Mouse (Mus musculus) B cell, adult 2 months (primary cell): ENCODE results near the gene Aldh3a2.
A peak's percentile ranks its signal among the peaks of the same experiment; 100 is the strongest.
"Not testable (repeated sequence)": the region's sequence is repeated elsewhere in the genome, so short reads cannot be mapped to it uniquely, and the experiment has no call there.

Experiments used
- DNase-seq, 2 experiments: peaks; one replicate each; pipeline ENCODE4 v3.0.0; 2022

Aldh3a2 gene

DNA sequence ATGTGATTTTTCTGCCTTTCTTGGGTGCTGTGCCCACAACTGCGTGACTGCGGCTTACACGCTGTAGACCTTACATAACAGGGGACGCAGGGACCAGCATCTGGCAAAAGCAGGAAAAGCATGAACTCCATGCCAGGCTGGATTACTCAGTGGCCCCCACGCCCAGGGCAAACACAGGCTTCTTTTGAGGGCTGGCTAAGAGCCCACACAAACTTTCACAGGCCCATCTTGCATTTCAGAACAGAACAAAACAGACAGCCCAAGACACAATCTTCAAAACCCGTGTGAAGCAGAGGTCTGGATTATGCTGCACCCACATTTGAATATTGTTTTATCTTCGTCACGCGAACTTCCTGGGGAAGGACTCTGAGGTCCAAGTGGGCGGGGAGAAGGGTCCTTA, 58.9 kb downstream of the Aldh3a2 start:
- no peak for DNase-seq

DNA sequence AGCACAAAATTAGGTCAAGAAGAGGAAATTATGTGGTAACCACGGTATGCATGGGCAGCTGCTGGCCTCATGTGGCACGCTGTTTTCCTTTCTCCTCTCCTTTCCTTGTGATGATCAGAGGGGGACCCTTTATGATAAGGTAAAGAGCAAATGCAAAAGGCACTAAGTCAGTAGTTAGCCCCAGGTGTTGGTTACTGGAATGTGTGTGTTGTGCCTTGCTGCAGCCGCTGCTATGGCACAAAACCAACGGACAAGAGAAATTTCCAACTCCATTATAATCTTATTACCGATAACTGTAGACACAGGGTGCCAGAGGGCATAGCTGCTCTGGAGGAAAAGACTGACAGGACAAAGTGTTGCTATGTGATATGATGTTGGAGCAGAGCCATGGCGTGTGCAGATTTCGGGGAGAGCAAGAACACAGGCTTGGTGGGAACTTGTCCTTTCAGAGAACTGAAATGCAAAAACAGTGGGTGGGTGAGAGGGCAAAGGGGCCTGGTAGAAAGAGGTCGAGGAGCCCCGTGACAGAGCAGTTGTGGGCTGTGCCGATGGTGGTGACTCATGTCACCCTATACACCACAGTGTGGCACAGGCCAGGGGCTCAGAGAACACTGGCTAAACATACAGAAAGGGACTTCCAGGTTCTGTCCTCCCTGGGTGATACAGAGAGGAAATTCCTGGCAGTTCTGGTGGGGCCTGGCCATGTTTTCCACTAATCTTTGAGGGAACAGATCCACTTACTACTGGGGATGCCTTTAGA, 59.6 kb downstream of the Aldh3a2 start, which contains the start of gene Aldh3a1:
Gene Aldh3a1 (plus strand): TSS at position 51 of the 760 bp plus-strand sequence.
- DNase-seq: no peak

DNA sequence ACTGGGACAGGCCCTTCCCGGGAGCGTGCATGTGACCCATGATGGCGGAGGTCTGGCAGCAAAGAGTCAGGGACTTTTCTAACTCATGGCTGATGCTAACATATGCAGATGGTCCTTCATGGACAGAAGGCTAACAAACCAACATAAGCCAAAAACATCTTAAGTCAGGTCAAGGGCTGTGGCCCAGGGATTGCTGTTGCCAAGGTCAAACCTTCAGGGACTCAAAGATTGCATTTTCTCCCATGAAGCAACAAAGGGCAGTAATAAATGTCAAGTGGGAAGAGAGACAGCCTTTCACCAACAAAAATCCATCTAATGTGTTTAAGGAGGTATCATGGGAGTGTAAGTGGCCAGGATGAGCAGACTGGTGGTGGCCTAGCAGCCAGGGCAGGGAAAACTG, 61.1 kb downstream of the Aldh3a2 start:
- no peak for DNase-seq

DNA sequence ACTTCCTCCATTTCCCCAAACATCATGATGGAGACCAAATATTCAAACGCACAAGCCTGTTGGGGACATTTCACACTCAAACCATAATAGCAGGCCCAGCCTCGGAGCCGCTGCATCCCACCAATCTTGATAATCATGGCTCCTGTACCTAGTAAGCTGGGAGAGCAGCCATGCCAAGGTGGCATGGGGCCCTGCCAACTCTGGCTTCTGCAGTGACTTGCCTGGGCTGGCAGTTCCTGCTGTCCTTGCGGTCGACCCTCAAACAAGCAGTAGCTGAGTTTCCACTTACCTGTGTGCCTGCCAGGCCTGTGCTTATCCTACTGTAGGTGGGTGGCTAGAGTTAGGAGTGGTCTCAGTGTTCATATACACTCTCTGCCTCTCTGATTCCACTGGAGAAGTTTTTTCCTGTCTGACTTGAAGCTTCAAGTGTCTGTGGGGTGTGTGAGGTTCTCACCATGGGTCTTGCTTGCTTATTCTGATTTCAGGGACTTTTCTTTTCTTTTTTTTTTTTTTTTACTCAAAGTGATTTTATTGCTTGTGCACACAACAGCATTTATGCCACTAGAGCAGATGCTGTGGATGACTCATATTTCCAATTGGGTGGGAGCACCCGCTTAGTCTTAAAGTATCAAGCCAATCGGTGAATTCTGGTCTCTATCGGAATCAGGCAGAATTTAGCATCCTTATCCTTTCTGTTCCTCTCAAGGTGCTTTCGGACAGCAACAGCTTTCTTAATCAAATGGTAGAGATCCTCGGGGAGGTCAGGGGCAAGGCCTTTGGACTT, 61.9 kb downstream of the Aldh3a2 start:
- DNase-seq: no peak

DNA sequence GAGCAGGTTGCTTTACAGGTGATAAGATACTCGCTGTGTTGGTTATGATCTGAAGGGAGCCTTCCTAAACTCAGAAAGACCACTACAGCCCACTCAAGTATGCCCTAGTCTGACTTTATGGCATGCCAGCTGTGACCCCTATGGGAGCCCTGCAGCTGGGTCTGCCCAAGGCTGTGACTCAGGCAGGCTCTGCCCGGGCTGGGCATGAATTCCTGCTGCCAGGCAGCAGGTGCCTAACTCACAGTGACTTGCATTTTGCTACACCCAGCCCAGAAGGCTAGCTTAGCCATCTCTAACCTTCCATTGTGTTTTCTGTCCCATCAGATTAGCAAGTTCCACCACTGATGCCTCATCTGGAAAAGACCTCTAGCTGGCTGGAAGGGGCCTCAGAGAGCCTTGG, 64.5 kb downstream of the Aldh3a2 start:
- no peak for DNase-seq

DNA sequence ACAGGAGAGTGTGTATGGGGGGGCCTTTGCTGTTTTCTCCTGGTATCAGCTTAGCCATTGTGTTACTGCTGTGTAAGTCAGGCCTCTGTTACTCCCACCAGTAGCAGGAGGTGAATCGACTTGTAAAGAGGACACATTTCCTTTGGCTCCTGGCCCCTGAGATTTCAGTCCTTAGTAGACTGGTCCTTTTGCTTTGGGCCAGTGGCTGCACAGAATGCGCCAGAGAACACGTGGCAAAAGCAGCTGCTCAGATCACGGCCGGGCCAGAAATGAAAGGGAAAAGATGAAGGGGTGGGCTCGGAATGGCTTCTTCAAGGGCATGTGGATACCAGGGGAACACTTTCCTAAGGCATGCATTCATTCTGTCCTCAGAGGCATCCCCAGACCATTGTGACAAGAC, 65.1 kb downstream of the Aldh3a2 start:
- no peak for DNase-seq

DNA sequence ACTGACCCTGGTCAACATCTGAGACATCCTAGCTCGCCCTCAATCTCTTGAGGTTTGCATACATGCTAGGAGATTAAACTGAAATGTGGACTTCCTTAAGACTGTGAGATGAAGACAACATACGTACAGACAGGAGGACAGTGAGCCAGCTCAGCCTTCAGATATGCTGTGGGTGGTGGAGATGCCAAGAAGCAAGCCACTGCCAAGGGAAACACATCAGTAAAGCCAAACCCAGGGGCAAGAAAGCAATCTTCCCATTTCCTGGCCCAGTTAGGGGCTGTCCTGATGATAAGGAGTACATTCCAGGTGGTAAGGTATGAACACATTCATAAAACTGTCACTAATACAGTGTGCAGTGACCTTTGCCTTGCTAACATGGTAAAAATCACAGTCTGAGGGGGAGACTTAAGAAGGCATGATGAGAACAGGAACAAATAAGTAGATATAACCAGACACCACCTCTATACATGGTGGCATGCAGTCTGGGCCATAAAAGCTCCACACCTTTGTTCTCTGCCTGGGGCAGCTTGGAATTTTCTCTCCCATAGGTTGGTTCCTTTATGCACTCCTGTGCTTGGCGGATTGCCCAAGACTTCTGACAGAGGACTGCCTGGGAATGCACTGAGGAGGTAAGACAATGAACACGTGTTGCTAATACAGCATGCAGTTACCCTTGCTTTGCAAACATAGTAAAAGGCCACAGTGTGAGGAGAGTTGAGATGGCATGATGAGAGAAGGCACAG, 67.5 kb downstream of the Aldh3a2 start:
- DNase-seq: no peak

DNA sequence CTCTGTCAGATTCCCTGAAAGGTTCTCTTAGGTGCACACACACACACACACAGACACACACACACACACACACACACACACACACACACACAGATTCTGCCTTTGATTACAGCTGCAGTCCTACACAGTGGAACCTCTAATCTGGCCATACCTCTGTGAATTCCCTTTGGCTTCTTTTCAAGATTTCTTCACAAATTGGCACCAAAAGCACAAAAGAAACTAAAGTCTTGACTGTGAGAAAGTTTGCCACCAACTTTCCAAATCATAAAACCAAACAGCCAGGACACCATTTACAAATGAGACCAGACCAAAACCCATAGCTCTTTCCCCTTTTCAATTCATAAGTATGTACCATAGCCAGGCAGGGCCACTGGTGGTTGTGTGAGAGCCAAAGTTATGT, 69.3 kb downstream of the Aldh3a2 start:
- DNase-seq: no peak

DNA sequence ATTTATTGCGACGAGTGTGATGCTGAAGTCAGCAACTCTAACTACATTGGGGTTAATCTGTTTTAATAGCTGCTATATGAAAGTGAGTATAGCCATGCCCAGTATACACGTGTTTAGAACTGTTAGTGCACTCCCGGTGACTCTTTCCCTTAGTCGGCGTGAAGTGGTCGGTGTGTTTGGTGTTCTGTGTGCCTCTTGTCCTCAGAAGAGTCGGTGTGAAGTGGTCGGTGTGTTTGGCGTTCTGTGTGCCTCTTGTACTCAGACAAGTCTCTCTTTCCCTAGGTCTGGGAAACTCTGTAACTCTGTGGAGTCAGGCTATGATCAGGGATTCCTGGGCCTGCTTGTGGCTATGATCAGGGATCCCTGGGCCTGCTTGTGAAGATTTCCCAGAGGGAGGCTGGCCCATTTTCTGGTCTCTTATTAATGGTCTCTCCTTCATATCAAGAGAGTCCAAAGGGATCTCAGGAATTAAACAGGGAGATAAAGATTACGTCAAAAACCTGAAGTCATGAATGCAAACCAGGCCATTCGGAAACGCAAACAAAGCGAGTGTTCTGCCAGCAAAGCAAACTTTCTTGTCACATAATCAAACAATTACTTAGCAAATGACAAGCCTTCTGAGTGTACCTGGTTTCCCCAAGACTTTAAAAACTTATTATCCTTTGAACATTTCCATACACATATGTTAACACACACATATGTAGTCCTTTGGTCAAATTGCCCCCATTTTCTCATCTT, 70.5 kb downstream of the Aldh3a2 start:
- no peak for DNase-seq

DNA sequence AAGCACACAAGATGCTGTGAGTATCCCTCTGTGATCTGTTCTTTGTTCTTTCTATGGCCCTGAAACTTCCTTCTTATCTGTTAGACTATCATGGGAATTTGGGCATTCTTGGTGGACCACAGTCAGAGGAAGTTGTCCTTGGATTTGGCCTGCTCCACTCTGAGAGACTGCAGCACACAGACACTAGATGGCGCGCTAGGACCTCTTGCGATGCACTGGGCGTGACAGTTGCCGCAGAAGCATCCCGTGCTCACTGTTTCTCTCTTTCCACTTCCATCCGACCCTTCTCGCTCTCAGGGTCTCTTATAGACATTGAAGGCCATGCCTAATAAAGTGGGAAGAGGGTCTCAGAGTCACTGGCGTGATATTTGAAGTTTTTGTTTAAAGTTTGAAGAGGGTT, 73.9 kb downstream of the Aldh3a2 start:
- peak; percentile 78 to 79 for DNase-seq

DNA sequence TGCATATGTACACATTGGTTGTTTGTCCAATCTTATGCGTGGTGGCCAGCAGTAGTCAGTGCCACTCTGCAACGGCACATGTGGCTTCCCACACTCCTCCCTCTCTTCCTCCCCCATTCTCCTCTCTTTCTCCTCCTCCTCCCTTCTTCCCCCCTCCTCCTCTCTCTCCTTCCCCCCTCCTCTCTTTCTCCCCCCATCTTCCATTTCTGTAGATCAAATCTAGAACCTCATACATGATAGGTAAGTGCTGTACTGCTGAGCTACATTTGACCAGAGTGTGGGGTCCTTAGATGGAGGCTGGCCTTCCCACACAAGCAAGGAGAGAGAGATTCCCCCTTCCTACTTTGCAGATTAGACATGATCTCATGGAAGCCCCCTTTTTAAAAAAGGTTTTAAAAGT, 74.5 kb downstream of the Aldh3a2 start:
- no peak for DNase-seq

DNA sequence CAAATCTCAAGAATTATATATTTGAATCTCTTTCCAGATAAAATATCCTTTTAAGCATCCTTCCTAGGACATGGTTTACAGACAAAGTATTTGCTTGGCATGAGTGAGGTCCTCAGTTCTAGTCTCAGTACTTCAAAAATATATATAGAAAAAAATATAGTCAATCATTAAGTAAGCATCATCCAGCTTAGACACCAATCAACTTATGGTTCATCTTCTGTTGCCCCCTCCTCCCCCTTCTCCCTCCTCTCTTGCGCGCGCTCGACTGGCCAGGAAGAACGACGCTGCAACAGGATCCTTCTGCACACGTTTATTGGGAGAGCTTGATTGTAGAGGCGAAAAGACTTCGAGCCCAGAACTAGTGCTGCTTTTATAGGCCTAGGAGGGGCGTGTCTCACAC, 75.1 kb downstream of the Aldh3a2 start:
- DNase-seq: not testable (repeated sequence)

DNA sequence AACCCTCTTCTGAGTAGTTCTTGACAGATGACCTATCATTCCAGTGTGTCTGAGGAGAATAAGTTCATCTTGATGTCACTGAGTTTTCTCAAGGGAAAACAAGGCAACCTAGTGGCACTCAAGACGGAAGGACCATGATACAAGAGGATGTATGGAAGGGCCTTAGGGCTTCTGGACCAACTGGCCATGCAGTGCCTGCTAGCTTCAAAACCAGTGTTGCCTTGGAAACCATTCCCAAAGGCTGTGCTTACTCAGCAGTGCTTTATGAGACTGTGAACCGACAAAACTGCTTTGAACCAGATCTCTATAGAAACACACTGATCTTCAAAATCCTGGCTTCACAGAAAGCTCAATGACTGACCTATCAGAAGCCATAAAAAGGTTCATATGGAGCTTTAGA, 76.5 kb downstream of the Aldh3a2 start:
- no peak for DNase-seq

DNA sequence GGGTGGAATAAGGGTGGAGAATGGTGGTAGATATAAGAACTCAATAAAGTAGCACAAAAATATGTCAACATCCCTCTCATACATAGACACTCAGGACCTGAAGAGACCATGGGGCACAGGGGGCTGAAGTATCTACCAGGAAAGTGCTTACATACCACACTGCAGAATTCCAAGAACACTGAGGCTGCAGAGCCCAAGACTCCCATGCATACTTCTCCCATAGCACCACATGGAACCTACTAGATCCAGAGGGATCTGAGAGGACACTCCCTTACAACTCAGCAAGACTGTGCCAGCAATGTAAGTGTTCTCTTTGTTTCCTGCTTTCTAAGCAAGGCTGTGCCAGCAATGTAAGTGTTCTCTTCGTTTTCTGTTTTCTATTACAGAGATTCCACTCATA, 83.4 kb downstream of the Aldh3a2 start:
- no peak for DNase-seq

DNA sequence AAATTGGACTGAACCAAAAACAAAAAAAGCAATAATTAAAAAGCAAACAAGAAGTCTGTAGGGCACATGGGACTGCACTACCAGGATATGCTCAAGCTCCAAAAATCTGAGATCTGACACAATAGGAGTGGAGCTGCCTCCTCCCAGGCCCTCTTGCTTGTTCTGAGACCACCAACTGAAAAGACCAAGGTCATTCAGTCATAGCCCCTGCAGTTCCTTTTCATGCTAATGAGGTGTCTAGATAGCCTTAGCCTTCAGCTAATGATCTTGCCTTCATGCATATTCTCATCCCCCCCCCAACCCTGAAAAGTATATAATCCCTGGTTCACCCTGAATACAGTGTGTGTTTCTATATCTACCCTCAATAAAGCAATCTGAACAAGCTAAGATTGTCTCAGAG, 85.6 kb downstream of the Aldh3a2 start:
- DNase-seq: no peak

DNA sequence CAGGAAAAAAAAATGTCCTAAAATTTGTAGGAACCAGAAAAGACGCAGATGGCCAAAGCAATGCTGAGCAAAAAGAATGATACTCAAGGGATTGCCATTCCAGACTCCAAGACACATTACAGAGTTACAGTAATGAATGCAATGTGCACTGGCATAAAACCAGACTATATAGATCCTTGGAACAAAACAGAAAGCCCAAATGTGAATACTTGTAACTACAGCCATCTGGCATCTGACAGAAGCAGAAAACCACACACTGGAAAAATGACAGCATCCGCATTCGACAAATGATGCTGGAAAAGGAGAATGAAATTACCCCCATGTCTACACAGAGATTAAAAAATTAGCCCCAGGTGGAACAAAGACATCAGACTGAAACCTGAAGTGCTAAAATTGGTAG, 86.9 kb downstream of the Aldh3a2 start:
- DNase-seq: no peak

DNA sequence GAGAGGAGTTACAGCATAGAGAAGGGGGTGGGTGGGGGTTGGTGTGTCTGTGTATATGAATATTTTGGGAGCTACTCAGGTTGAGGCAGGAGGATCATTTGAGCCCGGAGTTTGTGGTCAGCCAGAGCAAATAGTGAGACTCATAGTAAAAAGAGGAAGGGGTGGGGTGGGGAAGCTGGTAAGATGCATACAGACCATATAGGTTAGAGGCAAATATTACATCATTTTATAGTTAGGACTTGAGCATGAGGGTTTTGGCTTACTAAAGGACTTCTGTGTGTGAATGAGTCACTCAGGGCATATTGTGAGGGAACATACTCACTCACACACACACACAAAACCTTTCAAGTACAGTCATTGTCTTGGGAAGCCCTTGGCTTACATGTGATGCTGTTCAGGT, 90.9 kb downstream of the Aldh3a2 start:
- DNase-seq: no peak

DNA sequence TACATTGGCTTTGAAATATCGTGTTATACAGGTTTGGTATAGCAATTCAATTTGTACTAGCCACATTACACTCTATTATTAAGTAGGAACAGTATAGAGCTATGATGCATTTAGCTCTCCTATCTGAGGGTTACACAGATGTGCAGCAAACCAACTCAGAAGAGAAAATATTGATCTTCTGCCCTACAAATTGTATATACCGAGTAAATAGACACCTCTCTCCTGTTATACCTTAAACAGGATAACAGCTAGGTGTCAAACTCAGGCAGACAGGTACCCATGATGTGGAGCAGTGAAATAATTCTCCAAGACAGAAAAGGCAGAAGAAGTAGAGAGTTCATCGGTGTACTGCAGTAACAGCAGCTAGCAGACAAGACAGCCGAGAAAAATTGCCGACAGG, 91.5 kb downstream of the Aldh3a2 start:
- no peak for DNase-seq

DNA sequence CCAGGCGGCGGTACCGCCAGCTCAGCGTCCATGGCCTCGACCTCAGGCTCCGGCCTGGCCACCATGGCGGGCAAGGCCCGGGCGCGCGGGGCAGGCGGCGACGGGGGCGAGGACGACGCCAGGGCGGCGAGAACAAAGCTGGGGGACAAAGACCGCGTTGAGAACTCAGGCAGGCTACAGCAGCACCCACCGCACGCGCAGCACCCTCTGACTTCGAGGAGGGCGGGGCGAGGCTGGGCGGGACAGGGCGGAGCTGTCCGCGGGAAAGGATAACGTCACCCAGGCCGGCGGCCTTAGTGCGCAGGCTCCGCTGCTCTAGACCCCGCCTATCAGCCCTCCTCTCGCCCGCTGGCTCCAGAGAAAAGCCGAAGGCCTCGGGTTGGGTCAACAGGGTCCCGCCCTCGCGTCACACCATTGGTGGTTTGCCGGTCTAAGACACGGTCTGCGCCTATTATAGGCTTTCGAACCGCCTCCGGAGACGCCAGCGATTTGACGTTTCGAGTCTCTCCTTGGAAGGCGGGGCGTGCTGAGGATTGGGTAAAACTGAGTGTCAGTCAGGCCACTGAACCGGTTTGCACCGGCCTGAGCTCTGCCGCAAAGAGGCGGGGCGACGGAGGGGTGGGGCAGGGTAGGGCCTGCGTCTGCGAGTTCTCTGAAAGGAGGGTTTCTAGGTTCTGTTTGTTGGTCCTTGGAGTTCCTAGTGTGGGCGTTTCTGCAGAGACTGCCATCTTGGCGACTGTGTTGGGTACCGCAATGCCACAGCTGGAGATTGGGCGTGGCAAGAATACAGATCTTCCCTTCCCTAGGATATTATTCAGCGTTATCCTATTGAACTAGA, 92.2 kb downstream of the Aldh3a2 start, which contains the start of gene Usp22:
Gene Usp22 (minus strand): TSS at position 235 of the 838 bp plus-strand sequence.
- DNase-seq: peak; percentile 99

DNA sequence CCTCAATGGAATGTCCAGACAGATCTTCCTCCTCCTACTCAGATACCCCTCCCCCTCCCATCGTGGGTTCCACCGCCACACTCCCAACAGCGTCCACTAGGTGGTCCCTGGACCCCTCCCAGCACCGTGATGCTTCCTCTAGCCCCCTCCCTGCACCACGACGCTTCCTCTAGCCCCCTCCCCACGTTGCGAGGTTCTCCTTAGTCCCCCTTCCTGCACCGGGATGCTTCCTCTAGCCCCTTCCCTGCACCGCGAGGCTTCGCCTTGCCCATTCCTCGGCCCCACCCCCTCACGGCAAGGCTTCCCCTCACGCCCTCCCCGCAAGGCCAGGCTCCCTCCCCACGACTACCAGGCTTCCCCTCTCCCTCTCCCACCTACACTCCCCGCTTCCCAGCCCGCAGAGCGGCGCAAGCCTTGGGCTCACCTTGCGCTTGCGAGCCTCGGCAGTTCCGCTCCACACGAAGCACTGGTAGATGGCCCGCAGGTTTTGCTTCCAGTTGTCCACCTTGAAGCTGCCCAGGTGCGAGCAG, 92.9 kb downstream of the Aldh3a2 start:
- DNase-seq: peak; percentile 54 to 65

DNA sequence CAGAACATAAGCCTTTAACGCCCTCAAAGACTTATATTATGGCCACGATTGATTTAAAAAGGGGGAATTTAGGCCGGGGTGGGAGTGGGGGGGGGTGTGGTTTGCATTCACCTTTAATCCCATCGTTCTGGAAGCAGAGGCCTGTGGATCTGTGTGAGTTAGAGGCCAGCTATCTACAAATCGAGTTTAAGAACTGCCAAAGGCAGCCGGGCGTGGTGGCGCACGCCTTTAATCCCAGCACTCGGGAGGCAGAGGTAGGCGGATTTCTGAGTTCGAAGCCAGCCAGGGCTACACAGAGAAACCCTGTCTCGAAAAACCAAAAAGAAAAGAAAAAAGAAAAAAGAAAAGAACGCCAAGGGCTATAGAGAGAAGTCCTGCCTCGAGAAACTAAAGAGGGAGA, 93.8 kb downstream of the Aldh3a2 start:
- DNase-seq: not testable (repeated sequence)
